Mouse (Mus musculus) embryonic facial prominence, embryonic 12.5 days (tissue): ENCODE measurements around the gene Gcgr. TPM values are rescaled to one million over a fixed set of nuclear protein-coding genes. Genes with fewer than 3 reads are reported as not detected.
A peak's percentile ranks its signal among the peaks of the same experiment; 100 is the strongest.

Experiments
- ATAC-seq: fragments of 200-750 bp; cut with Nextera tagmentation; 2 replicates; pipeline ENCODE4 v1.8.0; 2017; ENCODE audit not compliant: insufficient number of reproducible peaks, insufficient read depth, low FRiP score, low TSS enrichment
- H3K27ac ChIP-seq: fragments of 300-500 bp; sonication (generic); 2 replicates; pipeline ENCODE4 v1.5.1; 2016; ENCODE audit warnings: mild to moderate bottlenecking
- H3K27me3 ChIP-seq: fragments of 300-500 bp; sonication (generic); 2 replicates; pipeline ENCODE4 v1.6.1; 2016; ENCODE audit warnings: mild to moderate bottlenecking, moderate library complexity
- H3K36me3 ChIP-seq: fragments of 300-500 bp; sonication (generic); 2 replicates; pipeline ENCODE4 v1.6.1; 2016; ENCODE audit warnings: mild to moderate bottlenecking
- H3K4me1 ChIP-seq: fragments of 300-500 bp; sonication (generic); 2 replicates; pipeline ENCODE4 v1.6.1; 2016
- H3K4me2 ChIP-seq: fragments of 300-500 bp; sonication (generic); replicated peaks from 2 replicates; pipeline ENCODE4 v1.6.1; 2016; ENCODE audit warnings: mild to moderate bottlenecking, moderate library complexity
- H3K4me3 ChIP-seq: fragments of 300-500 bp; sonication (generic); 2 replicates; pipeline ENCODE4 v1.5.1; 2016; ENCODE audit warnings: mild to moderate bottlenecking
- H3K9ac ChIP-seq: fragments of 300-500 bp; sonication (generic); 2 replicates; pipeline ENCODE4 v1.6.1; 2016; ENCODE audit warnings: mild to moderate bottlenecking, moderate library complexity
- H3K9me3 ChIP-seq: fragments of 300-500 bp; sonication (generic); 2 replicates; pipeline ENCODE4 v1.6.1; 2016; ENCODE audit warnings: mild to moderate bottlenecking, moderate library complexity
- WGBS: fragments of 180-500 bp; shearing (Covaris S2); methylation state at CpG from one replicate; pipeline ENCODE4 v1.1.7; 2016; 5-methylcytosine and 5-hydroxymethylcytosine counted together
- polyA plus RNA-seq: library from polyadenylated mRNA; unstranded; fragments of >200 nt; fragmentation: Nextera tagmentation; extraction: Ambion mirVana; gene quantifications from 2 replicates; pipeline ENCODE4 v1.2.1, GENCODE M21; 2016

The Gcgr gene
- polyA plus RNA-seq, 1 experiment from 2014 or later = 1.7 TPM

- WGBS = 22% methylated on average over 3 of the region's 3 CpGs
- H3K9me3 ChIP-seq = no peaks in the 10 kb centered on the region
- H3K4me2 ChIP-seq = peak overlapping the region; percentile 85
- peak overlapping the region; percentile 85 for H3K9ac ChIP-seq
- H3K27me3 ChIP-seq = no peaks in the 10 kb centered on the region
- peaks cover 31% of the 10 kb centered on the region for H3K4me1 ChIP-seq
- peak overlapping the region; percentile 95 for H3K4me3 ChIP-seq
- ATAC-seq = no peak
- H3K27ac ChIP-seq = peak overlapping the region; percentile 70
- peaks cover 45% of the 10 kb centered on the region for H3K36me3 ChIP-seq
Measured at GRCm38 (mm10) chr11:120492878-120493203, 37.7 kb upstream of the Gcgr start.

GRCm38 (mm10) chr11:120493351-120493750 lies 37.1 kb upstream of the Gcgr start:
- no peak for ATAC-seq
- peaks cover 45% of the 10 kb centered on the region for H3K36me3 ChIP-seq
- no peaks in the 10 kb centered on the region for H3K9me3 ChIP-seq
- H3K4me3 ChIP-seq = peak overlapping the region; percentile 95
- peaks cover 31% of the 10 kb centered on the region for H3K4me1 ChIP-seq
- H3K4me2 ChIP-seq = peak overlapping the region; percentile 85
- no peaks in the 10 kb centered on the region for H3K27me3 ChIP-seq
- H3K9ac ChIP-seq = peak overlapping the region; percentile 85
- 46% methylated on average over 3 of the region's 3 CpGs for WGBS
- peak overlapping the region; percentile 70; the same call in 1 of the 2 replicates for H3K27ac ChIP-seq

- peak overlapping the region; percentile 85; the same call in 1 of the 2 replicates for H3K9ac ChIP-seq
- no peaks in the 10 kb centered on the region for H3K27me3 ChIP-seq
- H3K36me3 ChIP-seq = peaks cover 45% of the 10 kb centered on the region
- no peak overlapping the region for H3K4me2 ChIP-seq
- no peak overlapping the region for H3K27ac ChIP-seq
- H3K4me3 ChIP-seq = peak overlapping the region; percentile 95
- 85% methylated on average over 3 of the region's 3 CpGs for WGBS
- H3K9me3 ChIP-seq = no peaks in the 10 kb centered on the region
- ATAC-seq = no peak
- peaks cover 31% of the 10 kb centered on the region for H3K4me1 ChIP-seq
Measured at GRCm38 (mm10) chr11:120493911-120494310, 36.6 kb upstream of the Gcgr start.

- 88% methylated on average over 3 of the region's 3 CpGs for WGBS
- ATAC-seq = no peak
- Histone ChIP-seq H3K27ac (no peak overlapping the region), H3K36me3 (peaks cover 49% of the 10 kb centered on the region), H3K4me3 (no peak overlapping the region), H3K9me3 (no peaks in the 10 kb centered on the region), H3K4me2 (no peak overlapping the region), H3K27me3 (no peaks in the 10 kb centered on the region), H3K4me1 (peaks cover 14% of the 10 kb centered on the region), H3K9ac (no peak overlapping the region)
Measured at GRCm38 (mm10) chr11:120497436-120497835, 33.1 kb upstream of the Gcgr start.

- H3K4me3 ChIP-seq = no peak overlapping the region
- peaks cover 6% of the 10 kb centered on the region for H3K4me1 ChIP-seq
- WGBS = 91% methylated on average over 12 of the region's 12 CpGs
Measured at GRCm38 (mm10) chr11:120498226-120498625, 32.3 kb upstream of the Gcgr start.

GRCm38 (mm10) chr11:120498891-120499290 lies 31.6 kb upstream of the Gcgr start:
- Histone ChIP-seq H3K4me3 (no peak overlapping the region), H3K27me3 (no peaks in the 10 kb centered on the region), H3K4me2 (no peak overlapping the region), H3K36me3 (peaks cover 49% of the 10 kb centered on the region), H3K9me3 (no peaks in the 10 kb centered on the region), H3K9ac (no peak overlapping the region), H3K4me1 (no peaks in the 10 kb centered on the region), H3K27ac (no peak overlapping the region)
- no peak for ATAC-seq
- WGBS = 85% methylated on average over 5 of the region's 5 CpGs

More at GRCm38 (mm10) chr11:120498226-120498625, 32.3 kb upstream of the Gcgr start:
- Histone ChIP-seq H3K27me3 (no peaks in the 10 kb centered on the region), H3K9me3 (no peaks in the 10 kb centered on the region), H3K27ac (no peak overlapping the region), H3K4me2 (no peak overlapping the region), H3K36me3 (peaks cover 49% of the 10 kb centered on the region), H3K9ac (no peak overlapping the region)
- no peak for ATAC-seq

- H3K4me2 ChIP-seq = no peak overlapping the region
- H3K9me3 ChIP-seq = no peaks in the 10 kb centered on the region
- WGBS = 83% methylated on average over 6 of the region's 6 CpGs
- H3K4me3 ChIP-seq = no peak overlapping the region
- H3K27ac ChIP-seq = no peak overlapping the region
- H3K36me3 ChIP-seq = peaks cover 44% of the 10 kb centered on the region
- ATAC-seq = no peak
- no peaks in the 10 kb centered on the region for H3K4me1 ChIP-seq
- no peaks in the 10 kb centered on the region for H3K27me3 ChIP-seq
- no peak overlapping the region for H3K9ac ChIP-seq
Measured at GRCm38 (mm10) chr11:120499894-120500293, 30.6 kb upstream of the Gcgr start.

GRCm38 (mm10) chr11:120500357-120500756 lies 30.1 kb upstream of the Gcgr start:
- ATAC-seq = no peak
- Histone ChIP-seq H3K4me1 (no peaks in the 10 kb centered on the region), H3K27ac (no peak overlapping the region), H3K36me3 (peaks cover 39% of the 10 kb centered on the region), H3K9ac (no peak overlapping the region), H3K4me3 (no peak overlapping the region), H3K9me3 (no peaks in the 10 kb centered on the region), H3K4me2 (no peak overlapping the region), H3K27me3 (no peaks in the 10 kb centered on the region)
- 18% methylated on average over 3 of the region's 3 CpGs for WGBS

GRCm38 (mm10) chr11:120501018-120501417 lies 29.5 kb upstream of the Gcgr start:
- no peak overlapping the region for H3K4me3 ChIP-seq
- H3K4me2 ChIP-seq = no peak overlapping the region
- no peak overlapping the region for H3K9ac ChIP-seq
- WGBS = 57% methylated on average over 6 of the region's 6 CpGs
- H3K9me3 ChIP-seq = no peaks in the 10 kb centered on the region
- H3K27ac ChIP-seq = no peak overlapping the region
- H3K36me3 ChIP-seq = peaks cover 34% of the 10 kb centered on the region
- no peaks in the 10 kb centered on the region for H3K27me3 ChIP-seq
- ATAC-seq = no peak
- no peaks in the 10 kb centered on the region for H3K4me1 ChIP-seq

- no peak overlapping the region for H3K4me3 ChIP-seq
- no peak overlapping the region for H3K4me2 ChIP-seq
- no peak for ATAC-seq
- 87% methylated on average over 4 of the region's 4 CpGs for WGBS
- peaks cover 27% of the 10 kb centered on the region for H3K36me3 ChIP-seq
- no peak overlapping the region for H3K27ac ChIP-seq
- no peaks in the 10 kb centered on the region for H3K9me3 ChIP-seq
- H3K4me1 ChIP-seq = no peaks in the 10 kb centered on the region
- H3K27me3 ChIP-seq = no peaks in the 10 kb centered on the region
- no peak overlapping the region for H3K9ac ChIP-seq
Measured at GRCm38 (mm10) chr11:120501701-120502100, 28.8 kb upstream of the Gcgr start.

- Histone ChIP-seq H3K27ac (no peak overlapping the region), H3K9me3 (no peaks in the 10 kb centered on the region), H3K9ac (no peak overlapping the region), H3K36me3 (no peaks in the 10 kb centered on the region), H3K4me3 (no peak overlapping the region), H3K4me2 (no peak overlapping the region), H3K4me1 (peaks cover 5% of the 10 kb centered on the region), H3K27me3 (no peaks in the 10 kb centered on the region)
- 81% methylated on average over 3 of the region's 3 CpGs for WGBS
- ATAC-seq = no peak
Measured at GRCm38 (mm10) chr11:120505661-120506060, 24.8 kb upstream of the Gcgr start.

GRCm38 (mm10) chr11:120506899-120507298 lies 23.6 kb upstream of the Gcgr start:
- no peak overlapping the region for H3K4me2 ChIP-seq
- 70% methylated on average over 4 of the region's 4 CpGs for WGBS
- no peaks in the 10 kb centered on the region for H3K27me3 ChIP-seq
- no peak overlapping the region for H3K4me3 ChIP-seq
- no peak for ATAC-seq
- no peak overlapping the region for H3K27ac ChIP-seq
- H3K4me1 ChIP-seq = peaks cover 6% of the 10 kb centered on the region
- no peaks in the 10 kb centered on the region for H3K9me3 ChIP-seq
- no peaks in the 10 kb centered on the region for H3K36me3 ChIP-seq
- no peak overlapping the region for H3K9ac ChIP-seq
